Mouse (Mus musculus): Measurements from ENCODE around the gene Lypd4. TPM values are rescaled to one million over a fixed set of nuclear protein-coding genes. Genes with fewer than 3 reads are reported as not detected.
"Not testable (repeated sequence)": the region's sequence is repeated elsewhere in the genome, so short reads cannot be mapped to it uniquely, and the experiment has no call there.

Lypd4 gene
- polyA plus RNA-seq, 1 experiment: not detected

- no peak overlapping the region for H3K27ac ChIP-seq (replicated peaks; ENCODE audit: low read depth, low read length)
- H3K4me1 ChIP-seq (ENCODE audit: control insufficient read depth, insufficient read depth, insufficient read length, low read length): no peaks in the 10 kb centered on the region
- no peak overlapping the region for H3K4me3 ChIP-seq (ENCODE audit: insufficient read depth, low read depth, low read length)
These were observed 661 bp downstream of the Lypd4 start for GRCm38 (mm10) chr7:24869080-24869479.

GRCm38 (mm10) chr7:24864156-24864555, 5.6 kb downstream of the Lypd4 start:
- Histone ChIP-seq H3K27ac (replicated peaks; ENCODE audit: low read depth, low read length) (no peak overlapping the region), H3K4me3 (ENCODE audit: insufficient read depth, low read depth, low read length) (no peak overlapping the region), H3K4me1 (ENCODE audit: control insufficient read depth, insufficient read depth, insufficient read length, low read length) (no peaks in the 10 kb centered on the region)

- no peaks in the 10 kb centered on the region for H3K4me1 ChIP-seq (ENCODE audit: control insufficient read depth, insufficient read depth, insufficient read length, low read length)
- no peak overlapping the region for H3K4me3 ChIP-seq (ENCODE audit: insufficient read depth, low read depth, low read length)
- H3K27ac ChIP-seq (replicated peaks; ENCODE audit: low read depth, low read length): no peak overlapping the region
These were observed 6.9 kb downstream of the Lypd4 start for GRCm38 (mm10) chr7:24862853-24863252.

- Histone ChIP-seq H3K4me3 (ENCODE audit: insufficient read depth, low read depth, low read length) (no peak within 1 kb of the TSS), H3K4me1 (ENCODE audit: control insufficient read depth, insufficient read depth, insufficient read length, low read length) (no peaks in the 10 kb centered on the region), H3K27ac (replicated peaks; ENCODE audit: low read depth, low read length) (no peak within 1 kb of the TSS)
These were observed 7.8 kb downstream of the Lypd4 start, which contains the start of gene Gm9844 for GRCm38 (mm10) chr7:24861913-24862312. Gm9844 (plus strand) TSS chr7:24862213.

- Histone ChIP-seq H3K27ac (replicated peaks; ENCODE audit: low read depth, low read length) (no peak overlapping the region), H3K4me3 (ENCODE audit: insufficient read depth, low read depth, low read length) (no peak overlapping the region), H3K4me1 (ENCODE audit: control insufficient read depth, insufficient read depth, insufficient read length, low read length) (no peaks in the 10 kb centered on the region)
These were observed 10.5 kb downstream of the Lypd4 start for GRCm38 (mm10) chr7:24859234-24859633.

- Histone ChIP-seq H3K4me3 (ENCODE audit: insufficient read depth, low read depth, low read length) (no peak overlapping the region), H3K4me1 (ENCODE audit: control insufficient read depth, insufficient read depth, insufficient read length, low read length) (no peaks in the 10 kb centered on the region), H3K27ac (replicated peaks; ENCODE audit: low read depth, low read length) (no peak overlapping the region)
These were observed 13.2 kb downstream of the Lypd4 start for GRCm38 (mm10) chr7:24856460-24857120.

GRCm38 (mm10) chr7:24853695-24854094, 16.0 kb downstream of the Lypd4 start:
- Histone ChIP-seq H3K4me1 (ENCODE audit: control insufficient read depth, insufficient read depth, insufficient read length, low read length) (0 out of 2 replicates have a peak, but pooled peaks cover 2% of the 10 kb centered on the region), H3K27ac (replicated peaks; ENCODE audit: low read depth, low read length) (no peak overlapping the region), H3K4me3 (ENCODE audit: insufficient read depth, low read depth, low read length) (no peak overlapping the region)

GRCm38 (mm10) chr7:24853233-24853563, 16.5 kb downstream of the Lypd4 start:
- no peak overlapping the region for H3K4me3 ChIP-seq (ENCODE audit: insufficient read depth, low read depth, low read length)
- no peak overlapping the region for H3K27ac ChIP-seq (replicated peaks; ENCODE audit: low read depth, low read length)
- H3K4me1 ChIP-seq (ENCODE audit: control insufficient read depth, insufficient read depth, insufficient read length, low read length): 0 out of 2 replicates have a peak, but pooled peaks cover 2% of the 10 kb centered on the region

GRCm38 (mm10) chr7:24852557-24853232, 17.0 kb downstream of the Lypd4 start:
- no peak overlapping the region for H3K4me3 ChIP-seq (ENCODE audit: insufficient read depth, low read depth, low read length)
- H3K4me1 ChIP-seq (ENCODE audit: control insufficient read depth, insufficient read depth, insufficient read length, low read length): 0 out of 2 replicates have a peak, but pooled peaks cover 2% of the 10 kb centered on the region
- H3K27ac ChIP-seq (replicated peaks; ENCODE audit: low read depth, low read length): no peak overlapping the region

- Histone ChIP-seq H3K27ac (replicated peaks; ENCODE audit: low read depth, low read length) (no peak overlapping the region), H3K4me3 (ENCODE audit: insufficient read depth, low read depth, low read length) (no peak overlapping the region), H3K4me1 (ENCODE audit: control insufficient read depth, insufficient read depth, insufficient read length, low read length) (0 out of 2 replicates have a peak, but pooled peaks cover 2% of the 10 kb centered on the region)
These were observed 18.0 kb downstream of the Lypd4 start for GRCm38 (mm10) chr7:24851596-24852325.

- 0 out of 2 replicates have a peak, but pooled peaks cover 2% of the 10 kb centered on the region for H3K4me1 ChIP-seq (ENCODE audit: control insufficient read depth, insufficient read depth, insufficient read length, low read length)
- 0 out of 2 replicates have a peak overlapping the region, but pooled peaks have one; percentile 29 for H3K27ac ChIP-seq (replicated peaks; ENCODE audit: low read depth, low read length)
- H3K4me3 ChIP-seq (ENCODE audit: insufficient read depth, low read depth, low read length): no peak overlapping the region
These were observed 18.8 kb downstream of the Lypd4 start for GRCm38 (mm10) chr7:24850899-24851303.

- Histone ChIP-seq H3K4me1 (ENCODE audit: control insufficient read depth, insufficient read depth, insufficient read length, low read length) (0 out of 2 replicates have a peak, but pooled peaks cover 2% of the 10 kb centered on the region), H3K4me3 (ENCODE audit: insufficient read depth, low read depth, low read length) (no peak overlapping the region), H3K27ac (replicated peaks; ENCODE audit: low read depth, low read length) (no peak overlapping the region)
These were observed 19.6 kb downstream of the Lypd4 start for GRCm38 (mm10) chr7:24850162-24850561.

GRCm38 (mm10) chr7:24846576-24846975, 23.2 kb downstream of the Lypd4 start:
- not testable (repeated sequence) for H3K4me1 ChIP-seq (ENCODE audit: control insufficient read depth, insufficient read depth, insufficient read length, low read length); H3K27ac ChIP-seq (replicated peaks; ENCODE audit: low read depth, low read length); H3K4me3 ChIP-seq (ENCODE audit: insufficient read depth, low read depth, low read length)

GRCm38 (mm10) chr7:24845713-24846112, 24.0 kb downstream of the Lypd4 start:
- Histone ChIP-seq H3K4me1 (ENCODE audit: control insufficient read depth, insufficient read depth, insufficient read length, low read length) (0 out of 2 replicates have a peak, but pooled peaks cover under 1% of the 10 kb centered on the region), H3K27ac (replicated peaks; ENCODE audit: low read depth, low read length) (no peak overlapping the region), H3K4me3 (ENCODE audit: insufficient read depth, low read depth, low read length) (no peak overlapping the region)

GRCm38 (mm10) chr7:24845181-24845580, 24.6 kb downstream of the Lypd4 start:
- Histone ChIP-seq H3K4me1 (ENCODE audit: control insufficient read depth, insufficient read depth, insufficient read length, low read length) (no peaks in the 10 kb centered on the region), H3K27ac (replicated peaks; ENCODE audit: low read depth, low read length) (no peak overlapping the region)

More at GRCm38 (mm10) chr7:24845181-24845580, 24.6 kb downstream of the Lypd4 start:
- H3K4me3 ChIP-seq (ENCODE audit: insufficient read depth, low read depth, low read length): no peak overlapping the region
